20 mouse cellular contexts compared by ENCODE assay signal in genomic region chr4:105970056-105970455, GRCm38 (mm10).
"Had no signal": no experiment of that assay in that cellular context is flagged by ENCODE, and none has a peak within 500 bp of the region (broad histone marks: within the 10 kb centered on the region; RNA-seq: fewer than 3 reads in every experiment).

No protein-coding gene starts in this region.

- H3K4me1 ChIP-seq: heart, embryonic 10.5 days; heart, embryonic 12.5 days; intestine, embryonic 15.5 days had no signal

- H3K27me3 ChIP-seq: hindbrain, embryonic 12.5 days; intestine, embryonic 15.5 days; limb, embryonic 15.5 days had no signal

- H3K9me3 ChIP-seq: heart, embryonic 10.5 days; heart, embryonic 12.5 days; hindbrain, embryonic 10.5 days; hindbrain, embryonic 12.5 days; intestine, embryonic 15.5 days; limb, embryonic 13.5 days; limb, embryonic 15.5 days had no signal

- DNase-seq: gastrocnemius, postnatal 14 days; heart, adult 18-20 months; heart, postnatal 10 days; heart, postnatal 4 days; kidney, adult 18-20 months; kidney, adult 8-10 months; kidney, postnatal 25 days had no signal

- H3K4me2 ChIP-seq: heart, embryonic 12.5 days; hindbrain, embryonic 12.5 days; hindbrain, embryonic 14.5 days; intestine, embryonic 15.5 days; limb, embryonic 13.5 days; limb, embryonic 15.5 days had no signal

- H3K36me3 ChIP-seq: heart, embryonic 10.5 days; heart, embryonic 12.5 days; hindbrain, embryonic 10.5 days; hindbrain, embryonic 12.5 days; intestine, embryonic 15.5 days; limb, embryonic 13.5 days; limb, embryonic 15.5 days had no signal

- ATAC-seq: hindbrain, embryonic 16.5 days; inflammation-experienced regulatory T-cells, adult 6 months; intestine, embryonic 15.5 days; intestine, postnatal 0 days had no signal

- H3K4me3 ChIP-seq: heart, embryonic 10.5 days; heart, embryonic 12.5 days; hindbrain, embryonic 10.5 days; hindbrain, embryonic 12.5 days; intestine, embryonic 15.5 days; layer of hippocampus, adult 2 months; left cerebral cortex, adult 2 months; limb, embryonic 13.5 days; limb, embryonic 15.5 days had no signal

- H3K27ac ChIP-seq: hindbrain, embryonic 10.5 days; hindbrain, embryonic 12.5 days; hindbrain, embryonic 14.5 days; intestine, embryonic 15.5 days; layer of hippocampus, adult 2 months; left cerebral cortex, adult 2 months; limb, embryonic 13.5 days; limb, embryonic 15.5 days had no signal

- H3K9ac ChIP-seq: heart, embryonic 12.5 days; hindbrain, embryonic 12.5 days; hindbrain, embryonic 14.5 days; intestine, embryonic 15.5 days; limb, embryonic 13.5 days; limb, embryonic 15.5 days had no signal
